Mouse (Mus musculus): ENCODE data around the gene Fancc.

DNA sequence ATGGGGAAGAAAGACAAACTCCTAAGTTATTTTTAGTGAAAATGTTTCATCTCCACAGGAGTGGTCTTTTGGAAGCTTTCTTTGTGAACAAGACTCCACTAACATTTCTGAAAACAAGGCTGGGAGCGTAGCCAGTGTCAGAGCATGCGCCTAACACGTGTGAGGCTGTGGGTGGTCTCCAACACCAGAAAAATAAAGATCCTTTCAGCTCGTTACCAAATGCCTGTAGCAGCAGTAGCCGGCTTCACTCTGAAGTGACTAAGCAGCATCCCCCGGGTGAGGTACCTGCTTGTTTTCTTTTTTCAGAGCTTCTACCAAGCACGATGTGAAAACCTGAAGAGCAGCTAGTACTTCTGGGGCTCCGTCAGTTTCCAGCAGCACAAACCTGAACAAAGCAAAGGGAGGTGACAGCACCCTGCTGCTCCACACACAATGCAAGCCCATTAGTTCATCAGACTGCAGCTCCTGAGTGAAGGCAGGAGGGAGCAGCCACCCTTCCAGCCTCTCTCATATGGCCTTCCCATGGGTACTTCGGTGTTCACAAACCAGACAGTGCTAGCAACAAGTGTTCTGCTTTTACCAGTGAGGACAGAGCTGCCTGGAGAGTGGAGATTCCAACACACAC is 166.7 kb downstream of the Fancc start:
- TF ChIP-seq POLR2A (IDR thresholded peaks at IDR 0.05; ENCODE audit: control insufficient read depth, extremely low read depth, insufficient read depth, low read length, poor library complexity) (no peak), CTCF (IDR thresholded peaks at IDR 0.05; ENCODE audit: borderline replicate concordance, control insufficient read depth, extremely low read depth, insufficient read depth, low read length, poor library complexity) (no peak)
